Mouse (Mus musculus) kidney, embryonic 14.5 days (tissue): ENCODE results near the gene Ccdc33. TPM values are rescaled to one million over a fixed set of nuclear protein-coding genes. Genes with fewer than 3 reads are reported as not detected.
A peak's percentile ranks its signal among the peaks of the same experiment; 100 is the strongest.

Experiments used
- ATAC-seq: fragments of 200-750 bp; cut with Nextera tagmentation; 2 replicates; pipeline ENCODE4 v1.8.0; 2017; ENCODE audit warnings: moderate number of reproducible peaks, mild to moderate bottlenecking, moderate TSS enrichment, moderate library complexity; ENCODE audit not compliant: low FRiP score, low TSS enrichment
- H3K27ac ChIP-seq: fragments of 300-500 bp; sonication (generic); 2 replicates; pipeline ENCODE4 v1.5.1; 2014; ENCODE audit warnings: low read depth, mild to moderate bottlenecking, low read length, moderate library complexity, mixed read lengths
- H3K27me3 ChIP-seq: fragments of 300-500 bp; sonication (generic); 2 replicates; pipeline ENCODE4 v1.6.1; 2014; ENCODE audit warnings: mild to moderate bottlenecking, low read length; ENCODE audit not compliant: control insufficient read depth, insufficient read depth
- H3K36me3 ChIP-seq: fragments of 300-500 bp; sonication (generic); 2 replicates; pipeline ENCODE4 v1.6.1; 2014; ENCODE audit warnings: low read length, mixed read lengths; ENCODE audit not compliant: control insufficient read depth, insufficient read depth
- H3K4me1 ChIP-seq: fragments of 300-500 bp; sonication (generic); 2 replicates; pipeline ENCODE4 v1.6.1; 2014; ENCODE audit warnings: low read length, mixed read lengths; ENCODE audit not compliant: control insufficient read depth, insufficient read depth
- H3K4me2 ChIP-seq: fragments of 300-500 bp; sonication (generic); replicated peaks from 2 replicates; pipeline ENCODE4 v1.6.1; 2014; ENCODE audit warnings: low read depth, mild to moderate bottlenecking, low read length
- H3K4me3 ChIP-seq: fragments of 300-500 bp; sonication (generic); 2 replicates; pipeline ENCODE4 v1.5.1; 2014; ENCODE audit warnings: mild to moderate bottlenecking, low read length
- H3K9ac ChIP-seq: fragments of 300-500 bp; sonication (generic); 2 replicates; pipeline ENCODE4 v1.6.1; 2014; ENCODE audit warnings: low read depth, mild to moderate bottlenecking, low read length, moderate library complexity
- H3K9me3 ChIP-seq: fragments of 300-500 bp; sonication (generic); 2 replicates; pipeline ENCODE4 v1.6.1; 2016; ENCODE audit warnings: low read length; ENCODE audit not compliant: control insufficient read depth
- WGBS: fragments of 180-500 bp; shearing (Covaris S2); extraction: QIAGEN DNeasy Blood & Tissue Kit; methylation state at CpG from one replicate; pipeline ENCODE4 v1.1.7; 2014; 5-methylcytosine and 5-hydroxymethylcytosine counted together
- polyA plus RNA-seq: library from polyadenylated mRNA; unstranded; fragments of >200 nt; fragmentation: Nextera tagmentation; extraction: Ambion mirVana; gene quantifications from 2 replicates; pipeline ENCODE4 v1.2.1, GENCODE M21; 2014

The Ccdc33 gene
- polyA plus RNA-seq, 1 experiment from 2014 or later, result 0.57 TPM

- Histone ChIP-seq H3K9ac (no peak overlapping the region), H3K4me3 (no peak overlapping the region), H3K27ac (no peak overlapping the region), H3K9me3 (no peaks in the 10 kb centered on the region), H3K4me1 (peaks cover 45% of the 10 kb centered on the region), H3K4me2 (no peak overlapping the region), H3K27me3 (no peaks in the 10 kb centered on the region; the same call in 1 of the 2 replicates), H3K36me3 (no peaks in the 10 kb centered on the region)
- ATAC-seq, result no peak
- 79% methylated on average over 5 of the region's 5 CpGs for WGBS
Measured at GRCm38 (mm10) chr9:58110787-58111186, 7.8 kb downstream of the Ccdc33 start.

DNA sequence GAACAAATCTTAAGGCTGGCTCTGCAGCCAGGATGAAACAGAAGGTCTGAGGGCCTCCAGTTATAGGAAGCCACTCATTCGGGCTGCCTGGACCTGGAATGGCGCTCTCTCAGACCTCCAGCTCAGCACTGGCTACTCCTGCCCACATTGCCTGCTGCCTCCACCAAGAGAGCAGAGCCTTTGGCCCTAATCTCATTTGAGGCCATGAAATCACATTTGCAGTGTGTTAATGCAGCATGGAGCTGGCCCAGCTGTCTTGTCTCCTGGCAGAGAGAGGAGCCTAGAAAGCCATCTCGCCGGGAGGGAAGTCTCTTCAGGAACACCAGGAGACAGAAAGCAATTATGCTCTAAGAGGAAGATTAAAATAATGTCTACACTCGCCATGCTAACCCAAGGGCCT lies 11.1 kb downstream of the Ccdc33 start:
- Histone ChIP-seq H3K4me3 (no peak overlapping the region), H3K9me3 (no peaks in the 10 kb centered on the region), H3K27ac (no peak overlapping the region), H3K4me2 (no peak overlapping the region), H3K36me3 (no peaks in the 10 kb centered on the region), H3K4me1 (peaks cover 15% of the 10 kb centered on the region), H3K9ac (no peak overlapping the region), H3K27me3 (no peaks in the 10 kb centered on the region; the same call in 1 of the 2 replicates)
- ATAC-seq, result no peak
- 63% methylated on average over 5 of the region's 5 CpGs for WGBS

GRCm38 (mm10) chr9:58105595-58106169 lies 12.9 kb downstream of the Ccdc33 start:
- H3K27me3 ChIP-seq, result no peaks in the 10 kb centered on the region; the same call in 1 of the 2 replicates
- H3K27ac ChIP-seq, result no peak overlapping the region
- no peaks in the 10 kb centered on the region for H3K36me3 ChIP-seq
- H3K4me3 ChIP-seq, result no peak overlapping the region
- 0 out of 2 replicates have a peak, but pooled peaks cover 4% of the 10 kb centered on the region for H3K4me1 ChIP-seq
- 39% methylated on average over 15 of the region's 15 CpGs for WGBS
- no peak overlapping the region for H3K4me2 ChIP-seq
- no peaks in the 10 kb centered on the region for H3K9me3 ChIP-seq
- ATAC-seq, result no peak
- H3K9ac ChIP-seq, result no peak overlapping the region

DNA sequence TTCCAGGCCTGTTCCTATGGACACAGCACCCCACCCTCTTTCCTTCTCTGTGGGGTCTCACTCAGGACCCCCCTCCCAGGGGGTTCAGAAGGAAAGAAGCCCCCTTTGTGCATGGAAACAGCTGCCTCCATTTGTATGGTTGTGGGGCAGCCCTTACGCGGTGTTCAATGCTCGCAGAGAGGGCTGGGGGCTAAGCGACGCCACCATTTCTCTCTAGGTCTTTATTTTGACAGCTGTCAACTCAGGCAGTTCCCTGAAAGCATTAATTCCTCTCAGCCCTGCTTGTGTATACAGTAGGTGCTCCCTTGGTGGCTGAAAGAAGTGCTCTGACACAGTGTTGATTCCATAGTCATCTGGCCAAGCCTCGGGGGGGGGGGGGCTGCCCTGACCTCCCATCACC lies 15.0 kb downstream of the Ccdc33 start:
- no peaks in the 10 kb centered on the region for H3K27me3 ChIP-seq
- H3K36me3 ChIP-seq, result no peaks in the 10 kb centered on the region
- no peak overlapping the region for H3K4me3 ChIP-seq
- no peak overlapping the region for H3K4me2 ChIP-seq
- H3K27ac ChIP-seq, result no peak overlapping the region
- no peak for ATAC-seq
- no peaks in the 10 kb centered on the region for H3K9me3 ChIP-seq
- H3K4me1 ChIP-seq, result 0 out of 2 replicates have a peak, but pooled peaks cover 5% of the 10 kb centered on the region
- WGBS, result 73% methylated on average over 6 of the region's 6 CpGs
- no peak overlapping the region for H3K9ac ChIP-seq

GRCm38 (mm10) chr9:58102013-58102412 lies 16.6 kb downstream of the Ccdc33 start:
- H3K36me3 ChIP-seq, result no peaks in the 10 kb centered on the region
- H3K4me3 ChIP-seq, result no peak overlapping the region
- WGBS, result 83% methylated on average over 4 of the region's 4 CpGs
- H3K9me3 ChIP-seq, result no peaks in the 10 kb centered on the region
- no peak overlapping the region for H3K4me2 ChIP-seq
- H3K27ac ChIP-seq, result no peak overlapping the region
- 0 out of 2 replicates have a peak, but pooled peaks cover 5% of the 10 kb centered on the region for H3K4me1 ChIP-seq
- no peaks in the 10 kb centered on the region for H3K27me3 ChIP-seq
- H3K9ac ChIP-seq, result no peak overlapping the region
- no peak for ATAC-seq

DNA sequence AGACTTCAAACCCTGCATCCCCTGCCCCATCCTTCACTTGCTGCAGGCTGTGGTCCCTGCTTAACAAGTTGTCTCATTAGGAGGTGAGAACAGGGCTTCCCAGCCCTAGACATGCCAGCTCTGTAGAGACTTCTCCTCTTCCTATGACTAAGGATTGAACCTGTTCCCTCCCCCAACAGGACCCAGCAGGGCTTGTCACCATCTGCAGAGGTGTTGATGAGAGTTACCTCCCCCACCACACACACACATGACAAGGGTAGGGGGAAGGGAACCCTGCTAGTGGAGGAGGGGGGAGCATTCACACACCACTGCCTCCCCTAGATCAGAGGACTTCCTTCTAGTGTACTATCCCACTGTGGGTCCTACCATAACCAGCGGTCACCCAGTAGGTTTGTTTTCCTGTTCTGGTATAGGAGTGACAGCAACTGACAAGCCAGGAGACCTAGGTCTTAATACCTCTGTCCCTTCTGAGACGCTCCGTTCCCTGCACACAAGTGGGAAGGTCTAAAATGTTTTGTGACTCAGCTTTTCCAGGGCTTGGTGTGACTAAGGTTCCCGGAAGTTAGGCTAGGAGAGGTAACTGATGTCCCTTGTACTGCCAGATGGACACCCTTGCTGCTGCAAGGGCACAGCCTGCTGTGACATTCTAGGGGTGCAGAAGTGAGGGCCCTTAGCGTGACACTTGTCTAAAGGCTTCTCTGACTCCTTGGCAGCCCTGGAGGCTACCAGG lies 18.6 kb downstream of the Ccdc33 start:
- Histone ChIP-seq H3K9ac (no peak overlapping the region), H3K27ac (no peak overlapping the region), H3K4me3 (no peak overlapping the region), H3K36me3 (no peaks in the 10 kb centered on the region), H3K9me3 (no peaks in the 10 kb centered on the region), H3K27me3 (no peaks in the 10 kb centered on the region), H3K4me2 (no peak overlapping the region), H3K4me1 (0 out of 2 replicates have a peak, but pooled peaks cover 5% of the 10 kb centered on the region)
- peak; percentile 10; the same call in 1 of the 2 replicates for ATAC-seq
- 54% methylated on average over 5 of the region's 5 CpGs for WGBS

DNA sequence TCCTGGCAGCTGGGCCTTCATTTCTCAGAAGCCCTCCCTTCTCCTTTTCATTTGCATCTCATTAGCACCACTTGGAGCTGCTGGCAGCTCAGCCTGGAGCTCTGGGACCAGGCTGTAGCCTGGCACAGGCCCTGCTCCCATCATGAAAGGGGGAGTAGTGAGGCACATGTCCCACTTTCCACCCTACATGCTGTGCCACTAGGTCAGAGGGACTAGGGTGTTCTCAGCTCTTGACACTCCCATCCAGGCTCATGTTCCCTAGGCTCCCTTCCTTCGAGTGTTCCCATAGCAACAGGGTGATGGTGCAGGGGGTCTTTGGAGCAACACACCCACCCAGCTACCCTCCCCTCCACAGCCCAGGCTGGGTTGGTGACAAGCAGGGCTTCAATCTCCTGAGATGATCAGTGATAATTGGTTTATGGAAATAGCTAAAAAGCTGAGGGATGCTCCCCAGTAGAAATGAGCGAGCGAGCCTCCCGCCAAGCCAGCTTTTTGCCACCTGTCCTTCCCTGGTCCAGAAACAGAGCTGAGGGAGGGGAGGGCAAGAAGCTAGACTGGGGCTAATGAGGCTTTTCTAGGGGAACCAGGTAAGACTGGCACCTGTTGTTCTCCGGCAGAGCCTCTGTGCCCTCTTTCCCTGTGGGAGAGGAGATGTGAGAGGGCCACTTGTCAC lies 21.9 kb downstream of the Ccdc33 start:
- H3K9me3 ChIP-seq, result no peaks in the 10 kb centered on the region
- no peak overlapping the region for H3K27ac ChIP-seq
- no peak overlapping the region for H3K4me2 ChIP-seq
- H3K4me1 ChIP-seq, result 0 out of 2 replicates have a peak, but pooled peaks cover 5% of the 10 kb centered on the region
- no peak for ATAC-seq
- WGBS, result 66% methylated on average over 5 of the region's 5 CpGs
- H3K4me3 ChIP-seq, result no peak overlapping the region
- no peak overlapping the region for H3K9ac ChIP-seq
- no peaks in the 10 kb centered on the region for H3K36me3 ChIP-seq
- H3K27me3 ChIP-seq, result no peaks in the 10 kb centered on the region

DNA sequence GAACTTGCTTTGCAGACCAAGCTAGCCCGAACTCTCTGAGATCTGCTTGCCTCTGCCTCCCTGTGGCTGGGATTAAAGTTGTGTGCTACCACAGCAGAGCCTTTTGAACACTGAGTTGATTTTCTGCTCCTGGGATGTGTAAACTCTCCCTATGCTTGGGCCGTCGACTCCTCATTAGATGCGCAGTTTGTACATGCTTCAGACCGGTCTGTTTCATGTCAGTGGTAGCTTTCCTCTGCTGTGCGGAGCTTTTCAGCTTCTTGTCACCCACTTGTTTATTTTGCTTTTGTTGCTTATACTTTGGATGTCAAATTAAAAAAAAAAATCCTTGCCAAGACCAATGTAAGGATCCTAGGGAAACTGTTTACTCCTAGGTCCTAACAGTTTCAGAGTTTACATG lies 22.6 kb downstream of the Ccdc33 start:
- Histone ChIP-seq H3K36me3 (no peaks in the 10 kb centered on the region), H3K4me3 (no peak overlapping the region), H3K27me3 (no peaks in the 10 kb centered on the region), H3K4me2 (no peak overlapping the region), H3K9ac (no peak overlapping the region), H3K27ac (no peak overlapping the region), H3K4me1 (0 out of 2 replicates have a peak, but pooled peaks cover 5% of the 10 kb centered on the region), H3K9me3 (no peaks in the 10 kb centered on the region)
- no peak for ATAC-seq
- 83% methylated on average over 6 of the region's 6 CpGs for WGBS

- no peaks in the 10 kb centered on the region for H3K36me3 ChIP-seq
- 77% methylated on average over 3 of the region's 3 CpGs for WGBS
- H3K4me2 ChIP-seq, result no peak overlapping the region
- no peaks in the 10 kb centered on the region for H3K27me3 ChIP-seq
- no peaks in the 10 kb centered on the region for H3K9me3 ChIP-seq
- ATAC-seq, result no peak
- no peak overlapping the region for H3K9ac ChIP-seq
- H3K4me3 ChIP-seq, result no peak overlapping the region
- H3K27ac ChIP-seq, result no peak overlapping the region
- no peaks in the 10 kb centered on the region for H3K4me1 ChIP-seq
Measured at GRCm38 (mm10) chr9:58093776-58094175, 24.8 kb downstream of the Ccdc33 start.
